In the genomic region with DNA sequence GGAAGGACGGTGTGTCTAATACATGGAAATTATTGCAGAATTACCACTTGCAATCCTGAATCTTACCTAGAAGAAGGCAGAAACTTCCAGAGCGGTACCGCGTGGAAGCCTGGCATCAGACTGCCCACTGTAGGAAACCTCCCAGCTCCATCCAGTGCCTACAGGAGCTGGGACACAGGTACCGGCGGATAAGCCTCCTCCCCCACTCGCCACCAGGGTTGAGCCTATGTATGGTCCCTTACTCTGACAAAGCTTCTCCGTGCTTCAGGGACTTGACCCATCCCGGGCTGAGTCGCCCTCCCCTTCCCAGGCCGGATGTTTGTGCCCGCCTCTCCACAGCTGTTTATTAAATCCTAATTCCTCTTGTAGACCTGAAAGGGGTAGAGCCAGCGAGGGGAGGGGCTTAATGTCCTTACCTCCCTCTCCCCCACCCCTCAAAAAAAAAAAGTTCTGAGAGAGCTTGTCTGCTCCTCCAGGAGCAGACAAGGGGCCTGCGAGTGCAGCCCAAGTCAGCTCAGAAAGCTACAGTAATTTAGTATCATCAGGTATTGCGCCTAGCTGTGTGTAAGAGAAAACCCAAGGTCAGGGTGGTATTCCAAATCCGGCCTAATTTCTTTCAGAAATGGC, we compare ENCODE assay signal across 8 mouse cellular contexts. TPM values are rescaled to one million over a fixed set of nuclear protein-coding genes. Genes with fewer than 3 reads are reported as not detected.
A peak's percentile ranks its signal among the peaks of the same experiment; 100 is the strongest.
DNase-seq lines count a peak whose midpoint lies in the region; ATAC-seq and TF ChIP-seq lines count a peak whose summit lies in the region.

No protein-coding gene starts in this region.

- H3K9me3 ChIP-seq in hindbrain, embryonic 10.5 days = no peaks in the 10 kb centered on the region
- H3K9me3 ChIP-seq in lung, embryonic 16.5 days (ENCODE audit: control insufficient read depth, low read length) = no peaks in the 10 kb centered on the region

- peak overlapping the region; percentile 59 for H3K9ac ChIP-seq in lung, embryonic 16.5 days (ENCODE audit: low read length)

- peak; percentile 37 for DNase-seq in ES-CJ7 (ENCODE audit: low read depth, low spot score)
- DNase-seq in hindbrain, embryonic 10.5 days (ENCODE audit: low spot score) = peak; percentile 8
- peak; percentile 40 for DNase-seq in yolk sac, embryonic 10.5 days (ENCODE audit: low spot score)
- no peak for DNase-seq in adrenal gland, adult (ENCODE audit: inconsistent age in 2 of 2, low spot score in 1 of 2)
- no peak for DNase-seq in frontal cortex, postnatal 25 days (ENCODE audit: low spot score in 2 of 2)

- no peaks in the 10 kb centered on the region for H3K36me3 ChIP-seq in hindbrain, embryonic 10.5 days
- H3K36me3 ChIP-seq in lung, embryonic 16.5 days (ENCODE audit: control insufficient read depth, insufficient read depth, low read length) = no peaks in the 10 kb centered on the region

- no peak for TF ChIP-seq POLR2A in cortical plate, adult 2 months (IDR thresholded peaks at IDR 0.05; ENCODE audit: extremely low read depth, insufficient read depth, low read length)

- ATAC-seq in lung, embryonic 16.5 days (ENCODE audit: low read depth) = peak; percentile 27
- no peak for ATAC-seq in activated CD4-positive, CD25-positive, alpha-beta regulatory T cell, adult 4 months

- H3K4me2 ChIP-seq in lung, embryonic 16.5 days (ENCODE audit: low read depth, low read length) = peak overlapping the region; percentile 96

- no peaks in the 10 kb centered on the region for H3K27me3 ChIP-seq in hindbrain, embryonic 10.5 days (ENCODE audit: insufficient read depth, poor library complexity, severe bottlenecking)
- H3K27me3 ChIP-seq in lung, embryonic 16.5 days (ENCODE audit: control insufficient read depth, insufficient read depth, low read depth, low read length) = no peaks in the 10 kb centered on the region

- H3K4me3 ChIP-seq in cortical plate, adult 2 months (ENCODE audit: insufficient read depth, low read length) = peak overlapping the region; percentile 2; the same call in 1 of the 2 replicates
- peak overlapping the region; percentile 52 for H3K4me3 ChIP-seq in hindbrain, embryonic 10.5 days
- H3K4me3 ChIP-seq in lung, embryonic 16.5 days (ENCODE audit: low read length) = peak overlapping the region; percentile 52

- TF ChIP-seq CTCF in cortical plate, adult 2 months (IDR thresholded peaks at IDR 0.05; ENCODE audit: extremely low read depth, insufficient read depth, low read length) = no peak

- no peaks in the 10 kb centered on the region for H3K4me1 ChIP-seq in cortical plate, adult 2 months (ENCODE audit: control insufficient read depth, insufficient read depth, low read length)
- peaks cover 18% of the 10 kb centered on the region for H3K4me1 ChIP-seq in hindbrain, embryonic 10.5 days (replicated peaks)
- peaks cover 15% of the 10 kb centered on the region for H3K4me1 ChIP-seq in lung, embryonic 16.5 days (replicated peaks; ENCODE audit: control insufficient read depth, insufficient read depth, low read length)

- 26% methylated on average over 16 of the region's 16 CpGs for WGBS in hindbrain, embryonic 10.5 days
- WGBS in lung, embryonic 16.5 days = 22% methylated on average over 16 of the region's 16 CpGs

- no peak overlapping the region for H3K27ac ChIP-seq in cortical plate, adult 2 months (ENCODE audit: insufficient read depth, low read length)
- peak overlapping the region; percentile 46 for H3K27ac ChIP-seq in hindbrain, embryonic 10.5 days
- no peak overlapping the region for H3K27ac ChIP-seq in lung, embryonic 16.5 days (ENCODE audit: low read length)

RNA-seq across cellular contexts. Expression of gene Hnf1a, which starts 9.3 kb away (rescaled TPM):
- not detected in 2 replicates for polyA plus RNA-seq in cortical plate, adult 2 months (2012; rRNA removed)
- polyA plus RNA-seq in hindbrain, embryonic 10.5 days (2016; fragmentation: Nextera tagmentation; extraction: Ambion mirVana) = 0.05 TPM in 1 of 2 replicates, not detected in the other
- polyA plus RNA-seq in lung, embryonic 16.5 days (2015; fragmentation: Nextera tagmentation; extraction: Ambion mirVana) = 0.08 and 0.16 TPM in 2 replicates
- under 1 TPM in 1 of 2 experiments, not detected in 1; 0.13 TPM for polyA plus RNA-seq in activated CD4-positive, CD25-positive, alpha-beta regulatory T cell, adult 4 months (2017; shearing (Covaris generic))

RNA-seq across cellular contexts. Expression of gene Sppl3, which starts 30.7 kb away (rescaled TPM):
- 66.4 and 68.5 TPM in 2 replicates for polyA plus RNA-seq in cortical plate, adult 2 months (2012; rRNA removed)
- polyA plus RNA-seq in hindbrain, embryonic 10.5 days (2016; fragmentation: Nextera tagmentation; extraction: Ambion mirVana) = 11.2 TPM in 2 replicates
- 9.6 and 9.8 TPM in 2 replicates for polyA plus RNA-seq in lung, embryonic 16.5 days (2015; fragmentation: Nextera tagmentation; extraction: Ambion mirVana)
- polyA plus RNA-seq in activated CD4-positive, CD25-positive, alpha-beta regulatory T cell, adult 4 months (2017; shearing (Covaris generic)) = 10 to 100 TPM; 12.2 to 13.3 TPM

RNA-seq across cellular contexts. Expression of gene 2210016L21Rik, which starts 38.3 kb away (rescaled TPM):
- polyA plus RNA-seq in cortical plate, adult 2 months (2012; rRNA removed) = 129 and 136 TPM in 2 replicates
- polyA plus RNA-seq in hindbrain, embryonic 10.5 days (2016; fragmentation: Nextera tagmentation; extraction: Ambion mirVana) = 49.0 and 49.9 TPM in 2 replicates
- polyA plus RNA-seq in lung, embryonic 16.5 days (2015; fragmentation: Nextera tagmentation; extraction: Ambion mirVana) = 48.0 and 49.2 TPM in 2 replicates
- polyA plus RNA-seq in activated CD4-positive, CD25-positive, alpha-beta regulatory T cell, adult 4 months (2017; shearing (Covaris generic)) = 10 to 100 TPM; 38.4 to 39.0 TPM

RNA-seq across cellular contexts. Expression of gene Oasl1, which starts 57.2 kb away (rescaled TPM):
- 0.35 and 0.78 TPM in 2 replicates for polyA plus RNA-seq in cortical plate, adult 2 months (2012; rRNA removed)
- not detected in 2 replicates for polyA plus RNA-seq in hindbrain, embryonic 10.5 days (2016; fragmentation: Nextera tagmentation; extraction: Ambion mirVana)
- polyA plus RNA-seq in lung, embryonic 16.5 days (2015; fragmentation: Nextera tagmentation; extraction: Ambion mirVana) = 0.50 and 0.85 TPM in 2 replicates
- polyA plus RNA-seq in activated CD4-positive, CD25-positive, alpha-beta regulatory T cell, adult 4 months (2017; shearing (Covaris generic)) = 1 to 10 TPM; 1.7 to 4.1 TPM

Comparison
In these comparisons a context has a peak if more than half of its experiments do, and no peak if none do; other contexts are left out.
1. DNase-seq: peak in ES-CJ7 (single experiment), hindbrain, embryonic 10.5 days (single experiment) and yolk sac, embryonic 10.5 days (single experiment); none in adrenal gland, adult (0 of 2) and frontal cortex, postnatal 25 days (0 of 2).
2. H3K4me3 ChIP-seq: peak in every context shown above with its lines; median percentile 52 in hindbrain, embryonic 10.5 days; 52 in lung, embryonic 16.5 days; 2 in cortical plate, adult 2 months.